Comparison of ENCODE assay signal across 34 mouse cellular contexts in genomic region chr7:4712594-4712993, GRCm38 (mm10). TPM values are rescaled to one million over a fixed set of nuclear protein-coding genes. Genes with fewer than 3 reads are reported as not detected.
DNase-seq lines count a peak whose midpoint lies in the region; ATAC-seq and TF ChIP-seq lines count a peak whose summit lies in the region.
"Had no signal": no experiment of that assay in that cellular context is flagged by ENCODE, and none has a peak within 500 bp of the region (broad histone marks: within the 10 kb centered on the region; RNA-seq: fewer than 3 reads in every experiment).

No protein-coding gene starts in this region.

- H3K36me3 ChIP-seq in heart, adult 2 months (ENCODE audit: control insufficient read depth, insufficient read depth, low read length) = no peaks in the 10 kb centered on the region
- no peaks in the 10 kb centered on the region for H3K36me3 ChIP-seq in liver, embryonic 14.5 days (replicated peaks; ENCODE audit: control insufficient read depth, insufficient read depth, low read depth)
- no peaks in the 10 kb centered on the region for H3K36me3 ChIP-seq in CH12.LX (replicated peaks in 1 of 2; ENCODE audit: control insufficient read depth in 1 of 2, insufficient read depth in 1 of 2, low read length in 1 of 2)
- H3K36me3 ChIP-seq: liver, embryonic 15.5 days had no signal

- no peak overlapping the region for H3K27ac ChIP-seq in heart, adult 2 months
- H3K27ac ChIP-seq in liver, embryonic 14.5 days = no peak overlapping the region
- no peak overlapping the region for H3K27ac ChIP-seq in CH12.LX (ENCODE audit: insufficient read depth, low read depth)
- H3K27ac ChIP-seq: hindbrain, embryonic 10.5 days; hindbrain, embryonic 15.5 days; layer of hippocampus, adult 2 months; liver, embryonic 15.5 days; lung, embryonic 15.5 days had no signal

- intact Hi-C loops in heart, adult 2 months (cut with DNase I) = no loop called here
- intact Hi-C loops in heart, postnatal 10 days (cut with DNase I) = no loop called here

- no peak for DNase-seq in heart, adult 2 months
- DNase-seq in heart, postnatal 10 days = no peak
- DNase-seq in liver, embryonic 14.5 days (ENCODE audit: low read depth in 3 of 3, low spot score in 3 of 3) = no peak
- DNase-seq in liver = no peak
- DNase-seq in CH12.LX (ENCODE audit: extremely low read depth) = no peak
- no peak for DNase-seq in layer of hippocampus, adult 9-11 months
- DNase-seq: B cell, adult 2 months; cerebellum, adult 2 months; cerebellum, postnatal 25 days; gastrocnemius, postnatal 25 days; heart, adult 11 months; heart, postnatal 14 days; kidney, postnatal 25 days; left cerebral cortex, postnatal 4 days; lung, postnatal 4 days; midbrain, embryonic 14.5 days; right cerebral cortex, adult 18-20 months; spleen, adult 18-20 months; thymus, adult 18-20 months; thymus, postnatal 25 days had no signal

- H3K4me2 ChIP-seq in liver, embryonic 14.5 days (ENCODE audit: low read depth) = no peak overlapping the region
- H3K4me2 ChIP-seq in CH12.LX (ENCODE audit: insufficient read depth, low read depth, poor library complexity, severe bottlenecking) = no peak overlapping the region
- H3K4me2 ChIP-seq: heart, embryonic 12.5 days; hindbrain, embryonic 15.5 days; liver, embryonic 15.5 days; lung, embryonic 15.5 days had no signal

- TF ChIP-seq POLR2A in heart, adult 2 months (IDR thresholded peaks at IDR 0.05; ENCODE audit: insufficient read depth, low read depth, low read length) = no peak
- no peak for TF ChIP-seq POLR2A in CH12.LX (IDR thresholded peaks at IDR 0.05; ENCODE audit: low read depth, low read length)

- H3K4me3 ChIP-seq in heart, adult 2 months = no peak overlapping the region
- no peak overlapping the region for H3K4me3 ChIP-seq in liver, embryonic 14.5 days (ENCODE audit: insufficient read depth in 1 of 2, low read depth in 2 of 2, low read length in 2 of 2)
- H3K4me3 ChIP-seq in CH12.LX (replicated peaks in 1 of 3; ENCODE audit: low read depth in 2 of 3, low read length in 2 of 3, poor library complexity in 1 of 3) = no peak overlapping the region
- H3K4me3 ChIP-seq: heart, embryonic 12.5 days; hindbrain, embryonic 10.5 days; hindbrain, embryonic 15.5 days; layer of hippocampus, adult 2 months; liver, embryonic 15.5 days; lung, embryonic 15.5 days; megakaryocyte, embryonic 14.5 days had no signal

- H3K9me3 ChIP-seq in liver, embryonic 14.5 days (ENCODE audit: control insufficient read depth, low read length) = no peaks in the 10 kb centered on the region
- H3K9me3 ChIP-seq in CH12.LX (replicated peaks; ENCODE audit: low read length) = no peaks in the 10 kb centered on the region
- H3K9me3 ChIP-seq: heart, embryonic 12.5 days; hindbrain, embryonic 10.5 days; hindbrain, embryonic 15.5 days; liver, embryonic 15.5 days; lung, embryonic 15.5 days; megakaryocyte, embryonic 14.5 days had no signal

- no peak for ATAC-seq in liver, embryonic 14.5 days (ENCODE audit: insufficient read depth)
- ATAC-seq in common myeloid progenitor, adult 5-6 weeks (replicated peaks; ENCODE audit: low read depth, poor library complexity, severe bottlenecking) = peak; percentile 22; the same call in 1 of the 2 replicates
- ATAC-seq: forebrain, embryonic 14.5 days; inflammation-experienced regulatory T-cells, adult 6 months had no signal

- in situ Hi-C loops in CH12.LX (cut with MboI; ENCODE audit: low pct_ligation_motif_present, low pct_unique_long_range_greater_than_20kb, low sequenced_read_pairs) = no loop called here

- no peak for TF ChIP-seq EP300 in heart, adult 2 months (IDR thresholded peaks at IDR 0.05; ENCODE audit: insufficient read depth, low read depth, low read length)
- no peak for TF ChIP-seq EP300 in liver, embryonic 14.5 days (IDR thresholded peaks at IDR 0.05; ENCODE audit: low read depth)
- no peak for TF ChIP-seq EP300 in CH12.LX (IDR thresholded peaks at IDR 0.05; ENCODE audit: low read length)

- peak; percentile 15; the same call in 1 of the 2 replicates for TF ChIP-seq CTCF in heart, adult 2 months (IDR thresholded peaks at IDR 0.05)
- TF ChIP-seq CTCF in liver, embryonic 14.5 days (IDR thresholded peaks at IDR 0.05; ENCODE audit: low read depth) = peak; percentile 39
- peak in 1 of 2 experiments; percentile 54; a peak in 2 of 4 replicates for TF ChIP-seq CTCF in CH12.LX (conservative IDR thresholded peaks at IDR 0.05 in 1 of 2, IDR thresholded peaks at IDR 0.05 in 1 of 2; ENCODE audit: low read depth in 2 of 2, low read length in 2 of 2)

- TF ChIP-seq RAD21 in CH12.LX (IDR thresholded peaks at IDR 0.05; ENCODE audit: low read depth, low read length) = peak; percentile 53

- no peaks in the 10 kb centered on the region for H3K4me1 ChIP-seq in heart, adult 2 months (ENCODE audit: control insufficient read depth, insufficient read depth, low read length)
- H3K4me1 ChIP-seq in liver, embryonic 14.5 days (replicated peaks; ENCODE audit: control insufficient read depth in 2 of 2, insufficient read depth in 2 of 2, low read length in 1 of 2) = no peaks in the 10 kb centered on the region
- peaks cover 5 to 23% of the 10 kb centered on the region in 2 experiments; a peak in 3 of 4 replicates for H3K4me1 ChIP-seq in CH12.LX (ENCODE audit: control insufficient read depth in 1 of 2, insufficient read depth in 2 of 2)
- H3K4me1 ChIP-seq: heart, embryonic 12.5 days; hindbrain, embryonic 10.5 days; hindbrain, embryonic 15.5 days; liver, embryonic 15.5 days; lung, embryonic 15.5 days had no signal

- dilution Hi-C loops in CH12.LX (cut with MboI; ENCODE audit: extremely low pct_ligation_motif_present, extremely low pct_unique_long_range_greater_than_20kb, low sequenced_read_pairs) = no loop called here

- no peaks in the 10 kb centered on the region for H3K27me3 ChIP-seq in heart, adult 2 months (ENCODE audit: control insufficient read depth, insufficient read depth, low read length)
- H3K27me3 ChIP-seq in liver, embryonic 14.5 days (ENCODE audit: control insufficient read depth, insufficient read depth, low read length) = no peaks in the 10 kb centered on the region
- no peaks in the 10 kb centered on the region for H3K27me3 ChIP-seq in CH12.LX (replicated peaks)
- H3K27me3 ChIP-seq: heart, embryonic 12.5 days; hindbrain, embryonic 15.5 days; lung, embryonic 15.5 days had no signal

- H3K9ac ChIP-seq in heart, adult 2 months (ENCODE audit: low read depth, low read length) = no peak overlapping the region
- no peak overlapping the region for H3K9ac ChIP-seq in liver, embryonic 14.5 days (replicated peaks)
- no peak overlapping the region for H3K9ac ChIP-seq in CH12.LX (ENCODE audit: insufficient read depth, low read depth)
- H3K9ac ChIP-seq: heart, embryonic 12.5 days; hindbrain, embryonic 15.5 days; liver, embryonic 15.5 days; lung, embryonic 15.5 days had no signal

- 69% methylated on average over 3 of the region's 3 CpGs for WGBS in heart, adult 2 months
- 50% methylated on average over 3 of the region's 3 CpGs for WGBS in liver, embryonic 14.5 days (ENCODE audit: insufficient replicate concordance)

- no peaks in the 10 kb centered on the region for H3K79me2 ChIP-seq in heart, adult 2 months (replicated peaks; ENCODE audit: control insufficient read depth, insufficient read depth, low read length)
- no peaks in the 10 kb centered on the region for H3K79me2 ChIP-seq in CH12.LX (replicated peaks; ENCODE audit: control insufficient read depth, extremely low read depth, insufficient read depth, poor library complexity, severe bottlenecking)

RNA-seq across cellular contexts. Expression of gene Tmem150b, which starts 12.5 kb away (rescaled TPM):
- not detected for total RNA-seq in heart, adult 2 months (2021)
- polyA plus RNA-seq in heart, adult 2 months (2012; rRNA removed) = 0.16 and 0.59 TPM in 2 replicates
- under 1 TPM in 1 of 2 experiments, not detected in 1; 0.20 TPM for total RNA-seq in heart, postnatal 10 days (2021)
- polyA plus RNA-seq in liver, embryonic 14.5 days (2012; rRNA removed) = 0.31 TPM in 2 replicates
- polyA plus RNA-seq in liver, embryonic 14.5 days (2014; fragmentation: Nextera tagmentation; extraction: Ambion mirVana) = 0.18 TPM in 1 of 2 replicates, not detected in the other
- 0.04 TPM in 1 of 2 replicates, not detected in the other for total RNA-seq in CH12.LX (2012; rRNA removed)
- total RNA-seq in CH12.LX (2014; rRNA removed) = 0.15 TPM in 1 of 2 replicates, not detected in the other
- 0.12 and 0.17 TPM in 2 replicates for polyA plus RNA-seq in CH12.LX (2012; ENCODE audit: insufficient read length, low read depth)
- 6.6 and 8.3 TPM in 2 replicates for total RNA-seq in common myeloid progenitor, adult 5-6 weeks (2017)
- total RNA-seq: gastrocnemius, adult 18-20 months; heart, postnatal 14 days; layer of hippocampus, postnatal 25 days; left cerebral cortex, postnatal 4 days had no signal
- polyA plus RNA-seq: cerebellum, adult 2 months; embryonic facial prominence, embryonic 11.5 days; forebrain, embryonic 14.5 days; heart, embryonic 12.5 days; inflammation-experienced regulatory T-cells, adult 6 months had no signal

RNA-seq across cellular contexts. Expression of gene Brsk1, which starts 22.2 kb away (rescaled TPM):
- 1 to 10 TPM in 1 of 2 experiments, under 1 TPM in 1; 0.89 to 1.5 TPM for total RNA-seq in heart, adult 2 months (2021)
- polyA plus RNA-seq in heart, adult 2 months (2012; rRNA removed) = 1.7 and 2.2 TPM in 2 replicates
- total RNA-seq in heart, postnatal 10 days (2021) = 1 to 10 TPM; 2.5 to 3.8 TPM
- polyA plus RNA-seq in liver, embryonic 14.5 days (2012; rRNA removed) = 0.39 and 0.54 TPM in 2 replicates
- polyA plus RNA-seq in liver, embryonic 14.5 days (2014; fragmentation: Nextera tagmentation; extraction: Ambion mirVana) = not detected in 2 replicates
- total RNA-seq in CH12.LX (2012; rRNA removed) (0.21 and 0.25 TPM in 2 replicates), CH12.LX (2014; rRNA removed) (not detected in 2 replicates)
- not detected in 2 replicates for polyA plus RNA-seq in CH12.LX (2012; ENCODE audit: insufficient read length, low read depth)
- total RNA-seq in common myeloid progenitor, adult 5-6 weeks (2017) = not detected in 2 replicates
- total RNA-seq: neutrophil, adult 5-6 weeks had no signal

RNA-seq across cellular contexts. Expression of gene Kmt5c, which starts 27.3 kb away (rescaled TPM):
- total RNA-seq in heart, adult 2 months (2021) = 10 to 100 TPM in 1 of 2 experiments, 1 to 10 TPM in 1; 8.5 to 11.2 TPM
- polyA plus RNA-seq in heart, adult 2 months (2012; rRNA removed) = 36.4 and 38.5 TPM in 2 replicates
- 10 to 100 TPM; 32.1 to 37.1 TPM for total RNA-seq in heart, postnatal 10 days (2021)
- polyA plus RNA-seq in liver, embryonic 14.5 days (2012; rRNA removed) = 75.7 and 78.7 TPM in 2 replicates
- polyA plus RNA-seq in liver, embryonic 14.5 days (2014; fragmentation: Nextera tagmentation; extraction: Ambion mirVana) = 37.8 and 44.7 TPM in 2 replicates
- total RNA-seq in CH12.LX (2012; rRNA removed) = 27.4 and 41.2 TPM in 2 replicates
- total RNA-seq in CH12.LX (2014; rRNA removed) = 41.3 and 44.0 TPM in 2 replicates
- polyA plus RNA-seq in CH12.LX (2012; ENCODE audit: insufficient read length, low read depth) = 46.7 and 52.4 TPM in 2 replicates
- total RNA-seq in common myeloid progenitor, adult 5-6 weeks (2017) = 33.0 and 37.9 TPM in 2 replicates

RNA-seq across cellular contexts. Expression of gene Hspbp1, which starts 27.7 kb away (rescaled TPM):
- 10 to 100 TPM; 31.9 to 35.0 TPM for total RNA-seq in heart, adult 2 months (2021)
- 27.0 and 29.7 TPM in 2 replicates for polyA plus RNA-seq in heart, adult 2 months (2012; rRNA removed)
- 10 to 100 TPM; 45.0 to 46.7 TPM for total RNA-seq in heart, postnatal 10 days (2021)
- 28.2 and 38.5 TPM in 2 replicates for polyA plus RNA-seq in liver, embryonic 14.5 days (2012; rRNA removed)
- polyA plus RNA-seq in liver, embryonic 14.5 days (2014; fragmentation: Nextera tagmentation; extraction: Ambion mirVana) = 56.7 and 60.6 TPM in 2 replicates
- total RNA-seq in CH12.LX (2012; rRNA removed) (131 and 136 TPM in 2 replicates), CH12.LX (2014; rRNA removed) (92.3 and 98.8 TPM in 2 replicates)
- 82.7 and 90.6 TPM in 2 replicates for polyA plus RNA-seq in CH12.LX (2012; ENCODE audit: insufficient read length, low read depth)
- total RNA-seq in common myeloid progenitor, adult 5-6 weeks (2017) = 28.6 and 43.6 TPM in 2 replicates

RNA-seq across cellular contexts. Expression of gene Cox6b2, which starts 40.3 kb away (rescaled TPM):
- 1 to 10 TPM; 1.7 to 3.5 TPM for total RNA-seq in heart, adult 2 months (2021)
- polyA plus RNA-seq in heart, adult 2 months (2012; rRNA removed) = 7.7 and 8.6 TPM in 2 replicates
- 10 to 100 TPM in 1 of 2 experiments, 1 to 10 TPM in 1; 7.4 to 10.9 TPM for total RNA-seq in heart, postnatal 10 days (2021)
- polyA plus RNA-seq in liver, embryonic 14.5 days (2012; rRNA removed) = 111 and 119 TPM in 2 replicates
- 81.9 and 88.1 TPM in 2 replicates for polyA plus RNA-seq in liver, embryonic 14.5 days (2014; fragmentation: Nextera tagmentation; extraction: Ambion mirVana)
- total RNA-seq in CH12.LX (2012; rRNA removed) (not detected in 2 replicates), CH12.LX (2014; rRNA removed) (not detected in 2 replicates)
- not detected in 2 replicates for polyA plus RNA-seq in CH12.LX (2012; ENCODE audit: insufficient read length, low read depth)
- total RNA-seq in common myeloid progenitor, adult 5-6 weeks (2017) = 63.5 and 74.7 TPM in 2 replicates
- total RNA-seq: neutrophil, adult 5-6 weeks had no signal
